Mouse (Mus musculus) liver, embryonic 13.5 days (tissue): ENCODE measurements at regions not wholly inside any gene's neighbourhood (a gene's known extent, or its start where the extent isn't known, plus 50 kb on each side); places are given as distances from the start of the nearest gene placed in this dataset.

Experiments used
- ATAC-seq: fragments of 200-750 bp; cut with Nextera tagmentation; 2 replicates; pipeline ENCODE4 v1.8.0; 2017; ENCODE audit warnings: low read depth, mild to moderate bottlenecking, moderate number of reproducible peaks, moderate library complexity
- DNase-seq: peaks from one replicate; pipeline ENCODE4 v3.0.0; 2022
- H3K27ac ChIP-seq: fragments of 300-500 bp; sonication (generic); 2 replicates; pipeline ENCODE4 v1.5.1; 2015; ENCODE audit warnings: moderate library complexity, mild to moderate bottlenecking, inconsistent platforms
- H3K27me3 ChIP-seq: fragments of 300-500 bp; sonication (generic); 2 replicates; pipeline ENCODE4 v1.6.1; 2015; ENCODE audit warnings: mild to moderate bottlenecking, inconsistent platforms
- H3K36me3 ChIP-seq: fragments of 300-500 bp; sonication (generic); 2 replicates; pipeline ENCODE4 v1.6.1; 2015; ENCODE audit warnings: mild to moderate bottlenecking, inconsistent platforms
- H3K4me1 ChIP-seq: fragments of 300-500 bp; sonication (generic); replicated peaks from 2 replicates; pipeline ENCODE4 v1.6.1; 2015; ENCODE audit warnings: inconsistent platforms
- H3K4me2 ChIP-seq: fragments of 300-500 bp; sonication (generic); 2 replicates; pipeline ENCODE4 v1.6.1; 2015; ENCODE audit warnings: inconsistent platforms, mild to moderate bottlenecking, moderate library complexity
- H3K4me3 ChIP-seq: fragments of 300-500 bp; sonication (generic); replicated peaks from 2 replicates; pipeline ENCODE4 v1.5.1; 2015; ENCODE audit warnings: mild to moderate bottlenecking, inconsistent platforms
- H3K9ac ChIP-seq: fragments of 300-500 bp; sonication (generic); 2 replicates; pipeline ENCODE4 v1.6.1; 2015; ENCODE audit warnings: mild to moderate bottlenecking, inconsistent platforms
- H3K9me3 ChIP-seq: fragments of 300-500 bp; sonication (generic); replicated peaks from 2 replicates; pipeline ENCODE4 v1.6.1; 2016; ENCODE audit warnings: inconsistent platforms
- WGBS: fragments of 180-500 bp; shearing (Covaris S2); methylation state at CpG from one replicate; pipeline ENCODE4 v1.1.7; 2015; ENCODE audit not compliant: insufficient replicate concordance; 5-methylcytosine and 5-hydroxymethylcytosine counted together

GRCm38 (mm10) chr7:145015463-145016085 lies 75.8 kb upstream of the Ccnd1 start:
- H3K9ac ChIP-seq, result no peak overlapping the region
- H3K4me2 ChIP-seq, result no peak overlapping the region
- H3K36me3 ChIP-seq, result no peaks in the 10 kb centered on the region
- H3K4me3 ChIP-seq, result no peak overlapping the region
- no peaks in the 10 kb centered on the region for H3K4me1 ChIP-seq
- DNase-seq (no peak), ATAC-seq (no peak)
- 69% methylated on average over 22 of the region's 22 CpGs for WGBS
- no peaks in the 10 kb centered on the region for H3K9me3 ChIP-seq
- no peaks in the 10 kb centered on the region for H3K27me3 ChIP-seq
- no peak overlapping the region for H3K27ac ChIP-seq

GRCm38 (mm10) chr7:145010757-145011156 lies 71.0 kb upstream of the Ccnd1 start:
- Histone ChIP-seq H3K4me3 (no peak overlapping the region), H3K9me3 (no peaks in the 10 kb centered on the region), H3K36me3 (no peaks in the 10 kb centered on the region), H3K27ac (no peak overlapping the region), H3K27me3 (no peaks in the 10 kb centered on the region), H3K9ac (no peak overlapping the region), H3K4me2 (no peak overlapping the region), H3K4me1 (peaks cover 5% of the 10 kb centered on the region; the same call in 1 of the 2 replicates)
- DNase-seq (no peak), ATAC-seq (no peak; the same call in 1 of the 2 replicates)
- WGBS, result 49% methylated on average over 4 of the region's 4 CpGs

GRCm38 (mm10) chr7:145010004-145010403 lies 70.3 kb upstream of the Ccnd1 start:
- no peaks in the 10 kb centered on the region for H3K36me3 ChIP-seq
- no peak for DNase-seq
- H3K27ac ChIP-seq, result no peak overlapping the region
- H3K9me3 ChIP-seq, result no peaks in the 10 kb centered on the region
- no peaks in the 10 kb centered on the region for H3K27me3 ChIP-seq
- H3K4me2 ChIP-seq, result no peak overlapping the region
- no peak overlapping the region for H3K4me3 ChIP-seq
- no peak for ATAC-seq
- H3K9ac ChIP-seq, result no peak overlapping the region
- WGBS, result 58% methylated on average over 3 of the region's 3 CpGs
- H3K4me1 ChIP-seq, result peaks cover 5% of the 10 kb centered on the region; the same call in 1 of the 2 replicates

DNA sequence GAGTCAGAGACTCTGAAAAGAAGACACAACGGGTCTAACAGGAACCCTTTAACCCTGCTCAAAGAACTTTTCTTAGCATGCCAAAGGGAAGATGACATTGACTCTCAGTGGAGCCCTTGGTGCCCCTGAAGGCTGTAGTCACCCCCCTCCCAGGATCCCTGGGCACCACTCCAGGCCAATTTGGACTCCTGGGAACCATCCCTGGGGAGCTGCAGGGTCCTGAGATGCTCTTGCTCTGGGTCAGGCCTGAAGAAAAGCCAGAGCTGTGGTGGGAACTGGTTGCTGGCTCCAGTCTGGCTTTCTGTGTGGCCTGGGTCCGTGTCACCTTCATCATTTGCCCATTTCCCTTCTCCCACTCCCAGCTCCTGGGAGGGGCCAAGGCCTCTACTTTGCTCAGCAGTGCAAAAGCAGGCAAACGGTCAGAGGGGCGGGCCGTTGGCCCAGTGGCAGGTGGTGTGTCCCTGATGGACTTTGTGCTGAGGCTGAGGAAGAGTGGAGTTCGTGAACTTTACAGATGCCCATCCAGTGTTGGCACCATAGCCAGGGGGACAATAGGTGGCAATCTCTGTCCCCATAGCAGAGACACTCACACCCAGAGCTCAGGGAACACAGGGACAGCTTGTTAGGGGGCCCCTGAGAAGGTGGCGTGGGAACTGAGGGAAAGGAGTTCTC lies 69.1 kb upstream of the Ccnd1 start:
- DNase-seq (no peak), ATAC-seq (no peak)
- no peaks in the 10 kb centered on the region for H3K27me3 ChIP-seq
- H3K4me1 ChIP-seq, result peaks cover 5% of the 10 kb centered on the region; the same call in 1 of the 2 replicates
- 53% methylated on average over 7 of the region's 7 CpGs for WGBS
- H3K9ac ChIP-seq, result no peak overlapping the region
- no peaks in the 10 kb centered on the region for H3K9me3 ChIP-seq
- H3K27ac ChIP-seq, result no peak overlapping the region
- H3K4me3 ChIP-seq, result no peak overlapping the region
- H3K4me2 ChIP-seq, result no peak overlapping the region
- H3K36me3 ChIP-seq, result no peaks in the 10 kb centered on the region

GRCm38 (mm10) chr7:145007216-145007615 lies 67.5 kb upstream of the Ccnd1 start:
- Histone ChIP-seq H3K9ac (no peak overlapping the region), H3K9me3 (no peaks in the 10 kb centered on the region), H3K4me1 (peaks cover 5% of the 10 kb centered on the region; the same call in 1 of the 2 replicates), H3K4me3 (no peak overlapping the region), H3K36me3 (no peaks in the 10 kb centered on the region), H3K27me3 (no peaks in the 10 kb centered on the region), H3K4me2 (no peak overlapping the region), H3K27ac (no peak overlapping the region)
- 65% methylated on average over 2 of the region's 2 CpGs for WGBS
- DNase-seq (no peak), ATAC-seq (no peak)

- H3K27ac ChIP-seq, result no peak overlapping the region
Observed at GRCm38 (mm10) chr7:145001503-145002084, 61.9 kb upstream of the Ccnd1 start.

DNA sequence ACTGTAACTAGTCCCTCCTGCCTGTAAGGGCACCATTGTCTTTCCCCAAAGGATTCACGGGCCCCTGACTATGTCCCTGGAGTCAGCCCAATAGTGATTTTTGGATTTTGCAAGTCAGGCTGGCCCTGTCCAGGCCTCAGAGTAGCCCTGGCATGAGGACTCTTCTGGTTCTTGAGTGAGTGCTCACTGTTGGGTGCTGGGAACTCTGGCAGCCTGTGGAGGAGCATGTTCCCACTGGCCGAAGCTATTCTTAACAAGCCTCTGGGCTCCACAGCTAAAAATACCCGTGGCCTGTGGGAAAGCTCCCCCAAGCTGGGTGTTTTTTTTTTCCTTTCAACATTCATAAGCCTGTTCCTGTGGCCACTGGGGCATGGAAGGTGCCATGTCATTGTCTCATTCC lies 60.0 kb upstream of the Ccnd1 start:
- WGBS, result 45% methylated on average over 3 of the region's 3 CpGs
- Histone ChIP-seq H3K9ac (no peak overlapping the region), H3K36me3 (no peaks in the 10 kb centered on the region), H3K27me3 (no peaks in the 10 kb centered on the region), H3K9me3 (no peaks in the 10 kb centered on the region), H3K27ac (no peak overlapping the region), H3K4me1 (no peaks in the 10 kb centered on the region), H3K4me2 (no peak overlapping the region), H3K4me3 (no peak overlapping the region)
- ATAC-seq (no peak), DNase-seq (no peak)

More at GRCm38 (mm10) chr7:145001503-145002084, 61.9 kb upstream of the Ccnd1 start:
- Histone ChIP-seq H3K36me3 (no peaks in the 10 kb centered on the region), H3K27me3 (no peaks in the 10 kb centered on the region), H3K4me3 (no peak overlapping the region), H3K4me2 (no peak overlapping the region), H3K9me3 (no peaks in the 10 kb centered on the region), H3K4me1 (no peaks in the 10 kb centered on the region), H3K9ac (no peak overlapping the region)
- 36% methylated on average over 4 of the region's 4 CpGs for WGBS
- DNase-seq (no peak), ATAC-seq (no peak)

- WGBS, result 25% methylated on average over 3 of the region's 3 CpGs
- Histone ChIP-seq H3K9me3 (no peaks in the 10 kb centered on the region), H3K9ac (no peak overlapping the region), H3K27ac (no peak overlapping the region), H3K4me2 (no peak overlapping the region), H3K36me3 (no peaks in the 10 kb centered on the region), H3K4me1 (no peaks in the 10 kb centered on the region), H3K27me3 (no peaks in the 10 kb centered on the region), H3K4me3 (no peak overlapping the region)
- no peak for ATAC-seq
- no peak for DNase-seq
Observed at GRCm38 (mm10) chr7:144996847-144997246, 57.1 kb upstream of the Ccnd1 start.

DNA sequence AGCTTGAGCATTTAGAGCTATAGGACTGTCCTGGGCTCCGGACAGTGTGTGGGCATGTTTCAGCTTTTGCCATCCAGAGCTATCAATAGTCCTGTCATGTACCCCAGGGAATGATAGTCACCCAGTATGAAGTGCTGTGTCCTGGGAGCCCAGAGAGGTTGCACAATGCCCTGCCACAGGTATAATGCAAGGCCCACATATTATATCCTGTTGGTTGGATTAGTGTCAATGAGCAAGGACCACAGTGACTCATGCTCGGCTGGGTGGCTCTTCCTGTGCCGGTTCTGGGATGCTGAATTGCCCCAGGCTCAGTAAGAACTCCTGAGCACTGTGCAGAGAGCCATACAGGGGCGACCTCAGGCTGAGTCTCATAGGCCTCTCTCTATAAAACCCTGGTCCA lies 54.5 kb upstream of the Ccnd1 start:
- H3K4me1 ChIP-seq, result no peaks in the 10 kb centered on the region
- no peaks in the 10 kb centered on the region for H3K27me3 ChIP-seq
- no peaks in the 10 kb centered on the region for H3K36me3 ChIP-seq
- no peak overlapping the region for H3K4me3 ChIP-seq
- no peaks in the 10 kb centered on the region for H3K9me3 ChIP-seq
- no peak overlapping the region for H3K4me2 ChIP-seq
- no peak overlapping the region for H3K27ac ChIP-seq
- DNase-seq (no peak), ATAC-seq (no peak)
- no peak overlapping the region for H3K9ac ChIP-seq
- WGBS, result 52% methylated on average over 4 of the region's 4 CpGs

- ATAC-seq, result no peak
- Histone ChIP-seq H3K9ac (no peak overlapping the region), H3K27me3 (no peaks in the 10 kb centered on the region), H3K4me2 (no peak overlapping the region), H3K4me3 (no peak overlapping the region), H3K9me3 (no peaks in the 10 kb centered on the region), H3K36me3 (no peaks in the 10 kb centered on the region), H3K27ac (no peak overlapping the region), H3K4me1 (no peaks in the 10 kb centered on the region)
- WGBS, result 44% methylated on average over 4 of the region's 4 CpGs
- no peak for DNase-seq
Observed at GRCm38 (mm10) chr7:144993566-144993965, 53.8 kb upstream of the Ccnd1 start.

- H3K27me3 ChIP-seq, result no peaks in the 10 kb centered on the region
- no peak overlapping the region for H3K27ac ChIP-seq
- H3K9me3 ChIP-seq, result no peaks in the 10 kb centered on the region
- no peaks in the 10 kb centered on the region for H3K4me1 ChIP-seq
- no peak overlapping the region for H3K4me3 ChIP-seq
- no peak overlapping the region for H3K9ac ChIP-seq
- no peaks in the 10 kb centered on the region for H3K36me3 ChIP-seq
- ATAC-seq (no peak), DNase-seq (no peak)
- no peak overlapping the region for H3K4me2 ChIP-seq
- 69% methylated on average over 1 of the region's 1 CpGs for WGBS
Observed at GRCm38 (mm10) chr7:144991760-144992159, 52.0 kb upstream of the Ccnd1 start.
